Mouse (Mus musculus) heart, postnatal 0 days (tissue): ENCODE data around the gene Cnr2.

Experiments
- CTCF ChIP-seq: IDR thresholded peaks from 2 replicates; pipeline ENCODE4 v1.5.1; 2016; ENCODE audit warnings: antibody characterized with exemption, control low read depth, low read depth
- EP300 ChIP-seq: IDR thresholded peaks from 2 replicates; pipeline ENCODE4 v1.6.1; 2016; ENCODE audit warnings: antibody characterized with exemption, low read depth

DNA sequence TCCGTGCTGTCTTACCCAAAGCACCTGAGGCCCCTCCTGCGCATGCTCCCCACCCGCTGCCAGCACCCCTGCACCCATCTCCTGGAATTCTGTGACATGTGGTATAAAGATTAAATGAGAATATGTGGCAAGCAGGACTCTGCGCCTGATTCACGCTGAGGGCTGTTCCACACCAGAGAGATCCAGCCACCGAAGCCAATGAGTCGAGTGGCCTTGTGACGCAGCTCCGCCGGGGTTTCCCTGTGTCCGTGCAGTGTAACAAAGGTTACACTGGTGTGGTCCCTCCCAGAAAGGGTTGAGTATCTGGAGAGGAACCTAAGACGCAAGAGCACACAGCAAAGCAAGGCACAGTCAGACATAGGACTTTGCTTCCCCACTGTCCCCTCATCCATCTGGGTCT lies 9.5 kb upstream of the Cnr2 start:
- TF ChIP-seq CTCF (no peak), EP300 (no peak)
